Mouse (Mus musculus): ENCODE measurements around the gene Gm20708.

Gene Gm20708

GRCm38 (mm10) chr11:117863174-117863856 lies 53.8 kb downstream of the Gm20708 start:
- DNase-seq (ENCODE audit: low read depth, low spot score) = no peak

- no peak for DNase-seq (ENCODE audit: low read depth, low spot score)
Observed at GRCm38 (mm10) chr11:117864805-117865204, 55.3 kb downstream of the Gm20708 start.

- DNase-seq (ENCODE audit: low read depth, low spot score) = no peak
Observed at GRCm38 (mm10) chr11:117865988-117866387, 56.5 kb downstream of the Gm20708 start.

- DNase-seq (ENCODE audit: low read depth, low spot score) = peak; percentile 92
Observed at GRCm38 (mm10) chr11:117870688-117871365, 61.4 kb downstream of the Gm20708 start.

GRCm38 (mm10) chr11:117871376-117871775 lies 61.9 kb downstream of the Gm20708 start:
- DNase-seq (ENCODE audit: low read depth, low spot score) = no peak

- peak; percentile 85 for DNase-seq (ENCODE audit: low read depth, low spot score)
Observed at GRCm38 (mm10) chr11:117871911-117872584, 62.6 kb downstream of the Gm20708 start.

GRCm38 (mm10) chr11:117872861-117873608 lies 63.6 kb downstream of the Gm20708 start, which contains the start of gene Tha1:
Tha1 (minus strand) TSS chr11:117873481.
- peak; percentile 57 for DNase-seq (ENCODE audit: low read depth, low spot score)

GRCm38 (mm10) chr11:117874419-117874818 lies 65.0 kb downstream of the Gm20708 start:
- DNase-seq (ENCODE audit: low read depth, low spot score) = peak; percentile 65

GRCm38 (mm10) chr11:117875681-117876080 lies 66.2 kb downstream of the Gm20708 start:
- no peak for DNase-seq (ENCODE audit: low read depth, low spot score)

- peak; percentile 89 for DNase-seq (ENCODE audit: low read depth, low spot score)
Observed at GRCm38 (mm10) chr11:117877917-117878745, 68.7 kb downstream of the Gm20708 start.

- DNase-seq (ENCODE audit: low read depth, low spot score) = peak; percentile 35
Observed at GRCm38 (mm10) chr11:117878892-117879291, 69.4 kb downstream of the Gm20708 start.

- DNase-seq (ENCODE audit: low read depth, low spot score) = no peak
Observed at GRCm38 (mm10) chr11:117879676-117880075, 70.2 kb downstream of the Gm20708 start.

- DNase-seq (ENCODE audit: low read depth, low spot score) = no peak
Observed at GRCm38 (mm10) chr11:117880336-117880976, 71.0 kb downstream of the Gm20708 start.

GRCm38 (mm10) chr11:117880977-117881358 lies 71.5 kb downstream of the Gm20708 start:
- DNase-seq (ENCODE audit: low read depth, low spot score) = no peak

GRCm38 (mm10) chr11:117881787-117882186 lies 72.3 kb downstream of the Gm20708 start:
- peak; percentile 64 for DNase-seq (ENCODE audit: low read depth, low spot score)

GRCm38 (mm10) chr11:117882208-117882607 lies 72.7 kb downstream of the Gm20708 start:
- DNase-seq (ENCODE audit: low read depth, low spot score) = no peak

GRCm38 (mm10) chr11:117886000-117886399 lies 76.5 kb downstream of the Gm20708 start:
- no peak for DNase-seq (ENCODE audit: low read depth, low spot score)

GRCm38 (mm10) chr11:117888168-117888852 lies 78.8 kb downstream of the Gm20708 start:
- DNase-seq (ENCODE audit: low read depth, low spot score) = no peak
